Mouse (Mus musculus): ENCODE measurements around the gene D130043K22Rik.

The D130043K22Rik gene

GRCm38 (mm10) chr13:24844983-24845955 is at the start of gene D130043K22Rik:
D130043K22Rik (plus strand) TSS chr13:24845135.
- no peak for DNase-seq (ENCODE audit: low read depth, low spot score)

- DNase-seq (ENCODE audit: low read depth, low spot score): no peak
These were observed 46.2 kb upstream of the D130043K22Rik start for GRCm38 (mm10) chr13:24798686-24799085.

GRCm38 (mm10) chr13:24799378-24799777 is 45.6 kb upstream of the D130043K22Rik start:
- peak; percentile 52 for DNase-seq (ENCODE audit: low read depth, low spot score)

- peak; percentile 48 for DNase-seq (ENCODE audit: low read depth, low spot score)
These were observed 44.8 kb upstream of the D130043K22Rik start for GRCm38 (mm10) chr13:24799925-24800673.

DNA sequence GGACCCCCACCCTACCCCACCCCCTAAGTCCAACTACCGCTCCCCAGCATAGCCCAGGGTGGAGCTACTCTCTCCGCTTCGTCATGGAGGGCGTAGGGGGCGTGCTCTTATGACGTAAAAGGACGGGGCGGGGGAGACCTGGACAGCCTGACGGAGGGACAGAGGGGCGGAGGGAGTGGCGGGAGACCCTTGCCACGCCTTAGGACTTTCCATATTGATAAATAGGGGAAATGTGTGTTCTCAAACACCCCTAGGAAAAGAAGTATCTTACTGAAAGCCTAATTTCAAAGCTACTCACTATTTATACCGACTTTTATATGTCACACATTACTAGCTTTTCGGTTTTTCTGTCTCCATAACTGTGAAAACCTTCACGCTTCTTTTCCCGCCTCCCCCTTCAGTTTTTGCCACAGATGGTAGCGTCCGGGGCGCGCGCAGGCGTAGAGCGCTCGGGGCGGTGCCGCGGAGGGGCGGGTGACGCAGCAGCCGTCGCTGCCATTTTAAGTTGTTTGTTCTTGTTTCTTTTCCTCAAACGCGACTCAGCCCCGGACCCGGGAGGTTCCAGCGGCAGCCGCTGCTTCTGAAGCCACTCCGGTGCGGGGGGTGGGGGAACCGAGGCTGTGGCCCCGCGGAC is 44.1 kb upstream of the D130043K22Rik start:
- peak; percentile 96 for DNase-seq (ENCODE audit: low read depth, low spot score)

DNA sequence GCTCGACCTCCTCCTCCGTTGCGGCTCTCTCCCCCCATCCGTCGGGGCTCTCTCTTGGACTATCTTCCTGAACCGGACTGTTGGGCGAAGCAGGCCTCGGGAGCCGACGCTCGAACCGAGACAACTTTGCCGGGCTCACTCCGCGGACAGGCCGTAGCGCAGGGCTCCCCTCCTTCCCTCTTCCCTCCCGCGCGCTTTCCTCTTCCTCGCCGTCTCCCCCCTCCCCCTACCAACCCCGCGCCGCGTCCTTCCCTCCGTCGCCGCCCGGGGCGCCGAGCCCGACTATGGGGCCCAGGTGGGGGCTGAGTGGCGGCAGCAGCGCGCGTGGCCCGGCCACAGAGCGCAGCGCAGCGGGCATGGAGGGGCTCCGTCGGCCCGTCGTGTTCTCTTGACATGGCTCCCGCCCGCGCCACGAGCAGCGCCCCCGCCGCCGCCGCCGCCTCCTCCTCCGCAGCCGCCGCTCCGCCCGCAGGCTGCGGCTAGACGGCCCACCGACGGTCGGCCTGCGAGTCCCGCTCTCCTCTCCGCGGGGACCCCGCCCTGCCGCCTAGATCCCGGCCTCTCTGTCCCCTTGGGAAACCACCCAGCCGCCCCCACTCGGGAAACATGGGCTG is 43.5 kb upstream of the D130043K22Rik start, which contains the start of gene BC005537:
TSS of gene BC005537 (plus strand) at position 350 of the 614 bp plus-strand sequence.
- no peak for DNase-seq (ENCODE audit: low read depth, low spot score)

- peak; percentile 68 for DNase-seq (ENCODE audit: low read depth, low spot score)
These were observed 42.7 kb upstream of the D130043K22Rik start for GRCm38 (mm10) chr13:24802131-24802691.

- DNase-seq (ENCODE audit: low read depth, low spot score): no peak
These were observed 41.7 kb upstream of the D130043K22Rik start for GRCm38 (mm10) chr13:24803196-24803595.

DNA sequence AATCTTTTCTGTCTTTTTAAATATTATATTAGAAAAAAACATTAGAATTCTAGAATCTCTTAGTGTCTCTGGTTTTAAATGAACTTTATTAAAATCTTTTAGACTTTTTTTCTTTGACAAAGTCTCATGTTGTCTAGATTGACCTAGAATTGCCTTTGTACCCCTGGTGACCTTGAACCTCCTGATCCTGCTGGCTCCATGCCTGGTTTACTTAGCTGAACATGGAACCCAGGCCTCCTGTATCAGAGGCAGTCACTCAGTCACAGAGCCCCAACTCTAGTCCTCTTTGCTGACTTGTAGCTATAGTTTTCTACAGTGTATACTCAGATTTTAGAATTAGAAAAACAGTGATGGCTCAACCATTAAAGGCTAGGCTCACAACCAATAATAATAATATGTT is 38.9 kb upstream of the D130043K22Rik start:
- no peak for DNase-seq (ENCODE audit: low read depth, low spot score)

DNA sequence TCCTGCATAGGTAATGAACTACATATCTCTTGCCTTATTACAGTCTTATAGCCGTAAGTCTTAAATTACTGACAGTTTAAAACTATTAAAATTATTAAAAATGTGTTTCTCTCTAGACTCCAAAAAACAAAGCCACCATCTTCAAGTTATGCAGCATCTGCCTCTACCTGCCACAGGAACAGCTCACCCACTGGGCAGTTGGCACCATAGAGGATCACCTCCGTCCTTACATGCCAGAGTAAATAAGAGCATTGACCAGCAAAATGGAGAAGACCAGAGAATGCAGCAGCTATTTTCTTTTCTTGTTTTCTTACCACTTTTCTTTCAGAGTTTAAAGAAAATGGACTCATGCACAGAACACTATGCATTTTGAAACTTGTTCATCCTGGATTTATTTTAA is 32.4 kb upstream of the D130043K22Rik start:
- DNase-seq (ENCODE audit: low read depth, low spot score): no peak

GRCm38 (mm10) chr13:24814616-24815015 is 30.3 kb upstream of the D130043K22Rik start:
- no peak for DNase-seq (ENCODE audit: low read depth, low spot score)

DNA sequence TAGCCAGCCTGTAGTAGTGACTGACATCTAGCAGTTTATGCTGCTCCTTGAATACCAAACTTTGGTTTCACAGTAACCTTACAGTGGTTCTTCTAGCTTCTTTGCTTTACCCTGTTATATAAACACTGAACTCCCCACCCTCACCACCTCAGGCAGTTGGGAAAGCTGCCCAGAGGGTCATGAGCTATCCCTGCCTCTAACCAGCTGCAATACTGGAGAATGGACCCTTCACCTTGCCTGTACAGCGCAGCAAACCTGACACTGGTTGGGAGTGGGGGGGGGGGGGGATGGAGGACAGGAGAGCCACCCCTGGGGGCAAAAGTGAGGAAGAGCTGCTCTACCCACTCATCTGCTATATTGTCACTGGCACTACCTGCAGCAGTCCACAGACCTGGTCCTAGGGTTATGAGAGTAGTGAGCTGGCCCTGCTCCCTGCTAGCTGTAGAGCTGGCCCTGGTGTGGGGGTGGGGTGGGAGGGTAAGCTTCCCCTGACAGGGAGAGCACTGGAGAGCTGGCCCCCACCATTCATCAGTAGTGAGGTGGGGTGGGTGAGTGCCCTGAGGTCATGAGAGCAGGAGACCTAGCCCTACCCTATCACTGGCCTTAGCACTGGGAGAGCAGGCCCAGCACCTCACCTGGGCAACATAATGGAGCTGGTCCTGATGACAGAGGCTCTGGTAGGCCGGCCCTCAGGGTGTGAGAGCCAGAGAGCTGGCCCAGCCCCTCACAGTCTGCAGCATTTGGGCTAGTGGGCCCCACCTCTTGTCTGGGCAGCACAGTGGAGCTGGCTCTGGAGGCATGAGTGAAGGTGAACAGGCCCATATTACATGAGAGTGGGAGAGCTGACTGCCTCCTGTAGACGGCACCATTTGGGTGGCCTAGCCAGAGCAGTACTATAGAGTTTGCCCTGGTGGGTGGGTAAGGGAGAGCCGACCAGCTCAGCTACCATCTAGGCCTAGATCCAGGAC is 28.5 kb upstream of the D130043K22Rik start:
- peak; percentile 61 for DNase-seq (ENCODE audit: low read depth, low spot score)

DNA sequence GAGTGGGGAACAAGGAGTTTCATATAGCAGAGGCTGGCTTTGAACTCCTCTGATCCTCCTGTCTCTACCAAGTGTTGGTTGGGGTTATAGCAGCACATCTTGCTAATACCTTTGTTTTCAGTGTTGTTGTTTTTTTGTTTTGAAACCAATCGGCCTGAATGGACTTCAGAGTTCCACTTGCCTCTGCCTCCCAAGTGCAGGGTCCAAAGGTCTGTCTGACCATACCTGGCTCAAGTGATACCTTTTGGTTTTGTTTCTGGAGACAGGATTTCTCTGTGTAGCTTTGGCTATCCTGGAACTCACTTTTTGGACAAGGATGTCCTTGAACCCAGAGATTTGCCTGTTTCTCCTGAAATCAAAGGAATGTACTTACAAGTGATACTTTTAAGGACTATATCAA is 25.0 kb upstream of the D130043K22Rik start:
- no peak for DNase-seq (ENCODE audit: low read depth, low spot score)

DNA sequence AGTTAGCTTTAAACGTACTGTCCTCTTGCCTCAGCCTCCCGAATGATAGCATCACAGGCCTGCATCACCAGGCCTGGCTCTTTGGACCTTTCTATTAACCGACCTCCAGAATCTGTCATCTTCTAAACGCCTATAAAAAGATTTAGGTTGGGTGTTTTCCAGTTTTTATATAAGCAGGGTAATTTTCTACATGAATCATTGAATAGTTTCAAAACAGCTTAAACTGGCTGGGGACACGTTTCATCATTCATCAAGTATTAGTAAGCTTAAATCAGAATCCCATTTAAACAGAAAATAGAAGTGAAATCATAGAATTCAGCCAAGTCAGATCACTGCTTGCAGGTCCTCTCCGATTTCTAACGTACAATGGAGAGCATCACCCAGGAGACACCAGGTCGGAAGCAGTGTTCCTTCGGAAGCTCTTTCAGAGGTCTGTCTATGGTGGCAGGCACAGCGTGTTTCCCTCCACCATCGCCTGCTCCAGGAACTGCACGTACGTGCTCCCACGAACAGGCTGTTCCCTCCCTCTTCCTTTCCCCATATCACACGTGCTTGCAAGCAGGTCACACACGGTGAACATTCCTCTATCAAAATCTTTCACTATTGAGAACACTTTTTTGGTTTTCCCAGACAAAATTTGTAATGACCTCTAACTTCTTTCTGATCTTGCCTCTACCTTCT is 22.1 kb upstream of the D130043K22Rik start:
- peak; percentile 54 for DNase-seq (ENCODE audit: low read depth, low spot score)

- DNase-seq (ENCODE audit: low read depth, low spot score): no peak
These were observed 20.3 kb upstream of the D130043K22Rik start for GRCm38 (mm10) chr13:24824647-24825046.

DNA sequence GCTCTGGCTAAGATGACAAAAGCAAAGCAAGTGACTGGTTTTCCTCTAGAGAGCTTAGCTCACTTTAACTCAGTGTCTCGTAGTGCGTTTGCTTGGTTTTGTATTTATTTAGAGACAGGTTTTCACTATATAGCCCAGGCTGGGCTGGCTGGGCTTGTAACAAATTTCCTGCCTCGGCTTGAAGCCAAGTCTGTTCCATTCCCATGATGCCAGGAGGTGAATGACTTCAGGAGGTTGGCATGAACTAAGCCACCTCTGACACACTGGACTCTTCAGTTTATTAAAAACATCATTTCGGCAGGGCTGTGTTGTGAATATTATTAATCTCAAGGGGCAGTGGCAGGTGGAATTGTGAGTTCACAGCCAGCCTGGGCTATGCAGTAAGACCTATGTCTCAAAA is 19.3 kb upstream of the D130043K22Rik start:
- peak; percentile 60 for DNase-seq (ENCODE audit: low read depth, low spot score)

GRCm38 (mm10) chr13:24826116-24826515 is 18.8 kb upstream of the D130043K22Rik start:
- DNase-seq (ENCODE audit: low read depth, low spot score): no peak

GRCm38 (mm10) chr13:24830756-24831352 is 14.1 kb upstream of the D130043K22Rik start:
- DNase-seq (ENCODE audit: low read depth, low spot score): peak; percentile 32

Measured in 3T3-L1 (cell line).